Mouse (Mus musculus) G1E (cell line): Measurements from ENCODE around the gene Arhgap10. TPM values are rescaled to one million over a fixed set of nuclear protein-coding genes. Genes with fewer than 3 reads are reported as not detected.

ENCODE experiments used
- ATAC-seq: 2 replicates; pipeline ENCODE4 v1.8.0; 2016; ENCODE audit warnings: mild to moderate bottlenecking; ENCODE audit not compliant: insufficient number of reproducible peaks, poor library complexity, low FRiP score, severe bottlenecking; ENCODE audit errors: extremely low read depth
- DNase-seq: peaks from one replicate; pipeline ENCODE4 v3.0.0; 2012; ENCODE audit warnings: low spot score
- H3K27me3 ChIP-seq: 2 replicates; pipeline ENCODE4 v1.6.1; 2012; ENCODE audit warnings: mild to moderate bottlenecking, low read length, inconsistent platforms; ENCODE audit not compliant: insufficient read depth
- H3K36me3 ChIP-seq: replicated peaks from 2 replicates; pipeline ENCODE3; 2012; ENCODE audit warnings: mild to moderate bottlenecking, inconsistent platforms
- H3K4me1 ChIP-seq: 2 replicates; pipeline ENCODE4 v1.6.1; 2012; ENCODE audit warnings: low read depth, low read length, inconsistent platforms, mixed read lengths; ENCODE audit not compliant: insufficient read depth
- H3K4me3 ChIP-seq: 2 replicates; pipeline ENCODE4 v1.5.1; 2012; ENCODE audit warnings: low read depth, mild to moderate bottlenecking, inconsistent platforms, low read length, moderate library complexity, mixed read lengths
- H3K9me3 ChIP-seq: replicated peaks from 2 replicates; pipeline ENCODE4 v1.6.1; 2012; ENCODE audit warnings: inconsistent platforms
- CTCF ChIP-seq: IDR thresholded peaks from 2 replicates; pipeline ENCODE4 v1.5.1; 2012; ENCODE audit warnings: low read depth, low read length, inconsistent platforms, mixed read lengths
- GATA1 ChIP-seq: IDR thresholded peaks from 2 replicates; pipeline ENCODE4 v1.6.1; 2012; ENCODE audit warnings: borderline replicate concordance, low read length, inconsistent platforms, mixed read lengths
- GATA2 ChIP-seq: IDR thresholded peaks from 2 replicates; pipeline ENCODE4 v1.6.1; 2012; ENCODE audit warnings: low read depth, low read length, inconsistent platforms, borderline replicate concordance
- POLR2AphosphoS5 ChIP-seq: IDR thresholded peaks from 2 replicates; pipeline ENCODE4 v1.6.1; 2012; ENCODE audit warnings: low read depth, low read length, inconsistent platforms; ENCODE audit not compliant: insufficient replicate concordance
- TAL1 ChIP-seq: conservative IDR thresholded peaks from 2 replicates; pipeline ENCODE4 v1.6.1; 2012; ENCODE audit warnings: low read depth, low read length, inconsistent platforms, mixed read lengths
- polyA plus RNA-seq: library from polyadenylated mRNA; stranded (reverse); fragments of >175 nt; gene quantifications from 2 replicates; pipeline ENCODE4 v1.2.3, GENCODE M21; 2012
- total RNA-seq, 2 experiments: library from RNA; stranded (forward) in 1 of 2; stranded (reverse) in 1 of 2; fragments of 200-1000 nt in 1 of 2; fragments of >200 nt in 1 of 2; fragmentation: Nextera tagmentation in 1 of 2; gene quantifications; 2 replicates each; pipeline ENCODE4 v1.2.3; 2014 to 2017

Arhgap10 gene
- total and polyA plus RNA-seq, 3 experiments = 20.3 to 26.1 (median 22.7) TPM

- Histone ChIP-seq H3K4me1 (no peaks in the 10 kb centered on the region), H3K36me3 (peaks cover 68% of the 10 kb centered on the region), H3K4me3 (no peak overlapping the region), H3K9me3 (no peaks in the 10 kb centered on the region), H3K27me3 (no peaks in the 10 kb centered on the region)
- DNase-seq = no peak
- no peak for TF ChIP-seq POLR2AphosphoS5
- no peak for TF ChIP-seq CTCF
- no peak for TF ChIP-seq GATA1
- no peak for TF ChIP-seq GATA2
- TF ChIP-seq TAL1 = no peak
- ATAC-seq = no peak
Observed at GRCm38 (mm10) chr8:77370308-77370707, 147.4 kb downstream of the Arhgap10 start.

GRCm38 (mm10) chr8:77369671-77370070, 148.1 kb downstream of the Arhgap10 start:
- no peaks in the 10 kb centered on the region for H3K27me3 ChIP-seq
- no peaks in the 10 kb centered on the region for H3K4me1 ChIP-seq
- peaks cover 68% of the 10 kb centered on the region for H3K36me3 ChIP-seq
- DNase-seq = no peak
- H3K4me3 ChIP-seq = no peak overlapping the region
- ATAC-seq = no peak
- no peaks in the 10 kb centered on the region for H3K9me3 ChIP-seq
- TF ChIP-seq GATA2 (no peak), POLR2AphosphoS5 (no peak), CTCF (no peak), GATA1 (no peak), TAL1 (no peak)

DNA sequence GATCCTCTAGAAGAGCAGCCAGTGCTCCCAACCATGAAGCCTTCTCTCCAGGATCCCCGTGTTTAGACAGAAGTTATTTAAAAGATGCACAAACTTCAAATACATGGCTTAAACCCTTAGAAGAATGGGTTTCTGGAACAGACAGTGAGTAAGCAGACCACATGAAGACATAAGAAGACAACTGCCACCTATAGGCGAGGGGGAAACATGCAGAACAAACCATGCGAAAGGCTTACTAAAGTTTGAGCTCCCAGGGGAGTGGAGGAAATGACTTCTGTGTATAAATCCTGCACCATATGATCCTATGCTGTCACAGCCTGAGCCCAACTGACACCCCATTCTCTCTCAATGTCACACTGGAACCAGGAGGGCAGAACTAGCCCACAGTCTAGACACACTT, 150.7 kb downstream of the Arhgap10 start:
- Histone ChIP-seq H3K27me3 (no peaks in the 10 kb centered on the region), H3K36me3 (peaks cover 54% of the 10 kb centered on the region), H3K4me3 (no peak overlapping the region), H3K4me1 (no peaks in the 10 kb centered on the region), H3K9me3 (no peaks in the 10 kb centered on the region)
- no peak for TF ChIP-seq GATA2
- no peak for TF ChIP-seq TAL1
- no peak for TF ChIP-seq POLR2AphosphoS5
- no peak for TF ChIP-seq CTCF
- no peak for TF ChIP-seq GATA1
- DNase-seq (no peak), ATAC-seq (no peak)

- Histone ChIP-seq H3K4me3 (no peak overlapping the region), H3K9me3 (no peaks in the 10 kb centered on the region), H3K27me3 (no peaks in the 10 kb centered on the region), H3K36me3 (peaks cover 54% of the 10 kb centered on the region), H3K4me1 (no peaks in the 10 kb centered on the region)
- TF ChIP-seq POLR2AphosphoS5 = no peak
- no peak for TF ChIP-seq TAL1
- TF ChIP-seq CTCF = no peak
- TF ChIP-seq GATA2 = no peak
- no peak for TF ChIP-seq GATA1
- DNase-seq = no peak
- no peak for ATAC-seq
Observed at GRCm38 (mm10) chr8:77366446-77366845, 151.3 kb downstream of the Arhgap10 start.

DNA sequence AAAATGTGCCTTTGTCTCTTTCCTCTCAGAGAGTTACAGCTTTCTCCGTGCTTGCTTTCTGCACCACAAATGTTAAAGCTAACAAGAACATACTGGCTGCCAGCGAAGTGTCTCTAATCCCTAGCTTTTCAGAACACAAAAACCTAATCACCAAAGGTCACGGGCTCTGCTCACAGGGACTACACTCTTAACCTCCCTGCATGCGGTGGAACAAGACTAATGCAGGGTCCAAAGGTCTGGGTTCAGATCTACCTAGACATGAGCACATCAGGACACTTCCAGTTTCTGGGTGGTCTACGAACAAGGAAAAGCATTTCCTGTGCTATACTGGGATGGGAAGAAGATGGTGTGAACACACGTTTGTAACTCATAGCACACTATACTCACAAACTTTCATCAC, 151.8 kb downstream of the Arhgap10 start:
- Histone ChIP-seq H3K36me3 (peaks cover 53% of the 10 kb centered on the region), H3K27me3 (no peaks in the 10 kb centered on the region), H3K9me3 (no peaks in the 10 kb centered on the region), H3K4me1 (no peaks in the 10 kb centered on the region), H3K4me3 (no peak overlapping the region)
- no peak for ATAC-seq
- no peak for DNase-seq
- TF ChIP-seq TAL1 = no peak
- no peak for TF ChIP-seq CTCF
- no peak for TF ChIP-seq GATA2
- no peak for TF ChIP-seq POLR2AphosphoS5

DNA sequence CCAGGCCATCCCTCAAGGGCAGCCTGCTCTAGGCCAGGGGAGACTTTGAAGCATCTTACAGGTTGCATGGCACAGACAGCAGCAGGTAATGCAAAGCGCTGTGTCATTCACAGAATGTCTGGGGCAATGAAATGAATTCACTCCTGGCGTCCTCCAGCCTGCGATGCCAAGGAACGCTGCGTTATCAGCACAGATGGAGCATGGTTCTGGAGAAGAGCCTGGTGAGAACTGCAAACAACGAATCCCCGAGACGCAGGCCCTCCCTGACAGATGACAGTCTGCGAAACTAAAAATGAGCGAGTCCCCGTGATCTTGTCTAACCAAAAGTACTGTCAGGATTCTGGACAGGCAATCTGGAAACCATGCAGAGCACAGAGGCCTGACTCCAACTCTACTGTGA, 153.3 kb downstream of the Arhgap10 start:
- no peaks in the 10 kb centered on the region for H3K4me1 ChIP-seq
- no peak overlapping the region for H3K4me3 ChIP-seq
- DNase-seq = no peak
- TF ChIP-seq GATA2 (no peak), GATA1 (no peak), POLR2AphosphoS5 (no peak)
- no peak for ATAC-seq
- no peaks in the 10 kb centered on the region for H3K9me3 ChIP-seq
- peaks cover 52% of the 10 kb centered on the region for H3K36me3 ChIP-seq
- no peaks in the 10 kb centered on the region for H3K27me3 ChIP-seq

GRCm38 (mm10) chr8:77360853-77361252, 156.9 kb downstream of the Arhgap10 start:
- no peak for TF ChIP-seq GATA2
- TF ChIP-seq TAL1 = no peak
- no peak for TF ChIP-seq CTCF
- no peak for TF ChIP-seq GATA1
- no peak for TF ChIP-seq POLR2AphosphoS5
- peaks cover 58% of the 10 kb centered on the region for H3K36me3 ChIP-seq
- no peak for DNase-seq
- H3K4me1 ChIP-seq = no peaks in the 10 kb centered on the region
- no peak for ATAC-seq
- H3K4me3 ChIP-seq = no peak overlapping the region
- no peaks in the 10 kb centered on the region for H3K27me3 ChIP-seq
- no peaks in the 10 kb centered on the region for H3K9me3 ChIP-seq
